In genomic region chr10:67633063-67633462, GRCm38 (mm10) we compare ENCODE assay signal across 9 mouse cellular contexts.
"Had no signal": no experiment of that assay in that cellular context is flagged by ENCODE, and none has a peak within 500 bp of the region (broad histone marks: within the 10 kb centered on the region; RNA-seq: fewer than 3 reads in every experiment).

No protein-coding gene starts in this region.

- DNase-seq: kidney, adult 11 months; kidney, adult 9 months; kidney, postnatal 10 days; kidney, postnatal 4 days; lung, adult 2 months; lung, postnatal 10 days; right cerebral cortex, postnatal 4 days; thymus, postnatal 14 days had no signal

- ATAC-seq: midbrain, embryonic 16.5 days had no signal
